ENCODE assay signal across 7 mouse cellular contexts in genomic region chr6:27885786-27886185, GRCm38 (mm10).
"Had no signal": no experiment of that assay in that cellular context is flagged by ENCODE, and none has a peak within 500 bp of the region (broad histone marks: within the 10 kb centered on the region; RNA-seq: fewer than 3 reads in every experiment).

No protein-coding gene starts in this region.

- DNase-seq: kidney, adult 18-20 months; liver, embryonic 13.5 days; lung, adult 2 months; lung, postnatal 14 days; lung, postnatal 4 days; midbrain, embryonic 14.5 days; thymus, postnatal 25 days had no signal
